Mouse (Mus musculus) ES-Bruce4 (cell line): ENCODE measurements at regions not wholly inside any gene's neighbourhood (a gene's known extent, or its start where the extent isn't known, plus 50 kb on each side); places are given as distances from the start of the nearest gene placed in this dataset.

ENCODE experiments used
- H3K27ac ChIP-seq: 2 replicates; pipeline ENCODE4 v1.5.1; 2012; ENCODE audit warnings: low read length, inconsistent platforms; ENCODE audit not compliant: insufficient read depth
- H3K27me3 ChIP-seq: 2 replicates; pipeline ENCODE4 v1.6.1; 2012; ENCODE audit warnings: mild to moderate bottlenecking, low read length, inconsistent platforms; ENCODE audit not compliant: control insufficient read depth, poor library complexity, insufficient read depth, severe bottlenecking
- H3K36me3 ChIP-seq: 2 replicates; pipeline ENCODE4 v1.6.1; 2012; ENCODE audit warnings: inconsistent platforms, mild to moderate bottlenecking, low read length, moderate library complexity; ENCODE audit not compliant: control insufficient read depth, poor library complexity, insufficient read depth, severe bottlenecking
- H3K4me1 ChIP-seq: one replicate; pipeline ENCODE4 v1.8.1; 2011; ENCODE audit warnings: low read length; ENCODE audit not compliant: control insufficient read depth, insufficient read depth
- H3K4me3 ChIP-seq: 2 replicates; pipeline ENCODE4 v1.5.1; 2011; ENCODE audit warnings: low read depth, mild to moderate bottlenecking, low read length
- H3K9ac ChIP-seq: 2 replicates; pipeline ENCODE4 v1.6.1; 2012; ENCODE audit warnings: low read depth, mild to moderate bottlenecking, inconsistent platforms; ENCODE audit not compliant: poor library complexity, severe bottlenecking
- H3K9me3 ChIP-seq: replicated peaks from 2 replicates; pipeline ENCODE4 v1.6.1; 2012; ENCODE audit warnings: mild to moderate bottlenecking, low read length, inconsistent platforms; ENCODE audit not compliant: control insufficient read depth, poor library complexity, insufficient read depth, severe bottlenecking
- CTCF ChIP-seq: IDR thresholded peaks from one replicate; pipeline ENCODE4 v1.8.1; 2011; ENCODE audit warnings: low read depth, low read length
- EP300 ChIP-seq: IDR thresholded peaks from 2 replicates; pipeline ENCODE4 v1.6.1; 2011; ENCODE audit warnings: low read depth, low read length; ENCODE audit not compliant: insufficient read depth
- POLR2A ChIP-seq: IDR thresholded peaks from one replicate; pipeline ENCODE4 v1.8.1; 2011; ENCODE audit warnings: low read length; ENCODE audit not compliant: insufficient read depth

DNA sequence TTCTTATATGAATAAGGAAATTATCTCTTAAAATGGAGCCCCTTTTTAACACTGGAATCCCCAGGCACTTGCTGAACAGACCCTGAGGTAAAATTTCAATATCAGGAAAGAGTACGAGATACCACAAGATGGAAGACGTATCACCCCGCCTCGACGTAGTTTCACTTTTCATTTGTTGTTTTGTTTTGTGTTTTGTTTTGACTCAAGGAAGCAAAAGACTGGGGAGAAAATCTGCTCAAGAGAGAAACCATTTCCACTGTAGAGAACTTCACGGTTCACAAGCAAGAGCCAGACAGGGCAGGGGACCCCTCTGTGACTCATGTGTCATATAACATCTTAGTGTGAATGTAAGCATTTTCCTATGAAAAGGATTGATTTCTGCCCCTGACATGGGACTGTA lies 300.6 kb upstream of the Nrp1 start:
- H3K9me3 ChIP-seq = no peaks in the 10 kb centered on the region
- H3K27ac ChIP-seq = no peak overlapping the region
- TF ChIP-seq POLR2A = no peak
- TF ChIP-seq CTCF = no peak
- no peak for TF ChIP-seq EP300
- no peak overlapping the region for H3K9ac ChIP-seq
- H3K4me3 ChIP-seq = no peak overlapping the region
- H3K4me1 ChIP-seq = no peaks in the 10 kb centered on the region
- 0 out of 2 replicates have a peak, but pooled peaks cover 1% of the 10 kb centered on the region for H3K27me3 ChIP-seq
- no peaks in the 10 kb centered on the region for H3K36me3 ChIP-seq

DNA sequence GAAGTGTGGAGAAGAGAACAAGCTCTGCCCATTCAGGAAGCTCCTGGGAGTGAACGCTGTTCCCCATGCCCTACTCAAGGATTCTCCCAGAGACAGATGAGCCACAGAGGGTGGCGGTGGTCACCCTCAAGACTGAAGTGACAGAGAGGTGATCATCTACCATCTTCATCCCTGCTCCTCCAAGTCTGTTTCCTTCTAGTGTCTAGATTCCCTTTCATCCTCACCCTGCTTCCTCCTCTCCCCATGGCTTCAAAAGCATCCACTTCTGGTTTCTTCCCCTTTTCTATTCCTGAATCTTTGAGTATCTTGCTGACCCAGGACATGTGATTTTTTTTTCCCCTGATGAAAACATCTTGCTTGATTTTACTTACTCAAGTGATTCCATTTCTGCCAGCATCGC lies 298.6 kb upstream of the Nrp1 start:
- H3K9me3 ChIP-seq = no peaks in the 10 kb centered on the region
- H3K27ac ChIP-seq = no peak overlapping the region
- TF ChIP-seq POLR2A (no peak), CTCF (no peak), EP300 (no peak)
- no peaks in the 10 kb centered on the region for H3K36me3 ChIP-seq
- no peak overlapping the region for H3K9ac ChIP-seq
- H3K27me3 ChIP-seq = 0 out of 2 replicates have a peak, but pooled peaks cover 1% of the 10 kb centered on the region
- no peaks in the 10 kb centered on the region for H3K4me1 ChIP-seq
- H3K4me3 ChIP-seq = no peak overlapping the region

GRCm38 (mm10) chr8:128064211-128064610 lies 294.2 kb upstream of the Nrp1 start:
- Histone ChIP-seq H3K4me3 (no peak overlapping the region), H3K9me3 (no peaks in the 10 kb centered on the region), H3K9ac (no peak overlapping the region), H3K27me3 (no peaks in the 10 kb centered on the region; the same call in 1 of the 2 replicates), H3K27ac (no peak overlapping the region), H3K4me1 (no peaks in the 10 kb centered on the region), H3K36me3 (no peaks in the 10 kb centered on the region)
- no peak for TF ChIP-seq POLR2A
- TF ChIP-seq CTCF = no peak
- TF ChIP-seq EP300 = no peak

DNA sequence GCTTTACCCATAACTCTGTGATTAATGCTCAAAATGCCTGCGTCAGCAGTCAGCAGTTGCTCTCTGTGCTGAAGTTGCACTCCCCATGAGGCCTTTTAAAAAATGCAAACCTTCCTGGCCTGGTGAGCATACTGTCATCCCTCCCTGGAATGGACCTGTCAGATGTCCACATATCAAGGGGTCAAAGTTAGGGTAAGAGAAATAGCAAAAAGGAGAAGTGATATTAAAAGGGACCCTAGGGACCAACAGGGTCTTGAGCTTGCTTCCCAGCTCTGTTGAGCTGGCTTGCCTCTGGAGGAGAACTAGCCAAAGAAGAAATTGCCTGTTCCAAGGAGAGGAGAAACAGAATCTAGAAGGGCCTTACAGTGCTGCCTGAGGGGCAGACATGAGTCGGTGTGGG lies 293.3 kb upstream of the Nrp1 start:
- H3K27ac ChIP-seq = no peak overlapping the region
- no peak overlapping the region for H3K9ac ChIP-seq
- H3K9me3 ChIP-seq = no peaks in the 10 kb centered on the region
- no peaks in the 10 kb centered on the region for H3K36me3 ChIP-seq
- no peaks in the 10 kb centered on the region; the same call in 1 of the 2 replicates for H3K27me3 ChIP-seq
- no peak for TF ChIP-seq CTCF
- TF ChIP-seq EP300 = no peak
- no peak for TF ChIP-seq POLR2A
- H3K4me1 ChIP-seq = no peaks in the 10 kb centered on the region
- H3K4me3 ChIP-seq = no peak overlapping the region

DNA sequence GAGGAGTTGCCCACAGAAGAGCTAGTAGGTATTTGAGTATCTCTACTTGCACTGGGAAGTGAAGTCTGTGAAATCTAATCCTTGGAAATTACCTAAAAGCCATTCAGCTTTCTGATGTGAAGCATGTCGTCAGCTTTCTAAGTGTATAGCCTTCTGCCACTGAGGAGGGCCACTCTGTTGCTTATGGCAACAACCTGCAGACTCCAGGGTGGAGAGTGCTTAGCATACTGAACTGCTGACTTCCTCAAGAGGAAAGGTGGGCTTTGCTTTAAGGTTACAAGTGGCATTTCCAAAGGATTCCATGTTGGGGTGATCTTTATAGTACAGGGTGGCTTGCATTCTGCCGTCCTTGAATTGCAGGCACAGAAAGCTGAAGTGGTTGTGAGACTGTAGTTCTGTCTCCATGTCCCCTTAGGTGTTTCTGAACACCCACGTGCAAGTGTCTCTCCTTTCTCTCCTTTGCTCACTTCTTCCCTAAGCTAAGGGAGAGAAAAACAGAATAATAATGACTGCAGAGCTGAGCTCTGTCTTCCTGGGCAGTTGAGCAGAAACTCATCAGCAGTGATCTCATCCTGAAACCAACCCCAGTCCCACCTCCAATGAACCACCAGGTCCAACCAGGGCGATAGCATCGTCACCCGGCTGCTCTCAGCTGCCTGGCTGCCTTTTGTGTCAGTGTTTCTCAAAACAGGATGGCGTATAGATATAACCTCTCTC lies 292.3 kb upstream of the Nrp1 start:
- H3K36me3 ChIP-seq = no peaks in the 10 kb centered on the region
- TF ChIP-seq EP300 = no peak
- no peak for TF ChIP-seq POLR2A
- no peak for TF ChIP-seq CTCF
- H3K4me1 ChIP-seq = no peaks in the 10 kb centered on the region
- H3K9me3 ChIP-seq = no peaks in the 10 kb centered on the region; the same call in 1 of the 2 replicates
- H3K27ac ChIP-seq = no peak overlapping the region
- H3K9ac ChIP-seq = no peak overlapping the region
- no peak overlapping the region for H3K4me3 ChIP-seq
- H3K27me3 ChIP-seq = no peaks in the 10 kb centered on the region; the same call in 1 of the 2 replicates

- Histone ChIP-seq H3K4me1 (no peaks in the 10 kb centered on the region), H3K9ac (no peak overlapping the region), H3K27me3 (no peaks in the 10 kb centered on the region; the same call in 1 of the 2 replicates), H3K36me3 (no peaks in the 10 kb centered on the region), H3K4me3 (no peak overlapping the region), H3K27ac (no peak overlapping the region), H3K9me3 (no peaks in the 10 kb centered on the region; the same call in 1 of the 2 replicates)
- TF ChIP-seq POLR2A (no peak), EP300 (no peak), CTCF (no peak)
Measured at GRCm38 (mm10) chr8:128069749-128070148, 288.7 kb upstream of the Nrp1 start.
